Mouse (Mus musculus) E14TG2a.4 (cell line): ENCODE results near the gene Chd2.

Experiments used
- H3K27me3 ChIP-seq: 2 replicates; pipeline ENCODE4 v1.6.1; 2014; ENCODE audit warnings: low read length, control low read depth; ENCODE audit not compliant: insufficient read depth
- H3K36me3 ChIP-seq: 2 replicates; pipeline ENCODE4 v1.6.1; 2014; ENCODE audit warnings: low read length, control low read depth; ENCODE audit not compliant: insufficient read depth
- H3K4me1 ChIP-seq: replicated peaks from 2 replicates; pipeline ENCODE4 v1.6.1; 2014; ENCODE audit warnings: low read depth, low read length, control low read depth
- H3K4me3 ChIP-seq: replicated peaks from 2 replicates; pipeline ENCODE4 v1.5.1; 2014; ENCODE audit warnings: mild to moderate bottlenecking, low read length
- H3K9me3 ChIP-seq: 2 replicates; pipeline ENCODE4 v1.6.1; 2014; ENCODE audit warnings: low read length, control low read depth
- CTCF ChIP-seq: conservative IDR thresholded peaks from 2 replicates; pipeline ENCODE4 v1.5.1; 2014; ENCODE audit warnings: low read length
- NANOG ChIP-seq: IDR thresholded peaks from 2 replicates; pipeline ENCODE4 v1.6.1; 2014; ENCODE audit warnings: borderline replicate concordance, low read length, mixed read lengths
- POU5F1 ChIP-seq: IDR thresholded peaks from 2 replicates; pipeline ENCODE4 v1.6.1; 2014; ENCODE audit warnings: low read length, borderline replicate concordance

The Chd2 gene

GRCm38 (mm10) chr7:73551370-73551769 is 9.7 kb upstream of the Chd2 start:
- Histone ChIP-seq H3K9me3 (no peaks in the 10 kb centered on the region), H3K4me1 (peaks cover 55% of the 10 kb centered on the region), H3K36me3 (peaks cover 56% of the 10 kb centered on the region), H3K27me3 (no peaks in the 10 kb centered on the region), H3K4me3 (no peak overlapping the region)
- TF ChIP-seq POU5F1 (no peak), NANOG (no peak), CTCF (no peak)

- no peaks in the 10 kb centered on the region for H3K9me3 ChIP-seq
- peaks cover 72% of the 10 kb centered on the region for H3K36me3 ChIP-seq
- peaks cover 52% of the 10 kb centered on the region for H3K4me1 ChIP-seq
- no peak overlapping the region for H3K4me3 ChIP-seq
- no peak for TF ChIP-seq POU5F1
- TF ChIP-seq CTCF: no peak
- no peak for TF ChIP-seq NANOG
- H3K27me3 ChIP-seq: no peaks in the 10 kb centered on the region
Measured at GRCm38 (mm10) chr7:73548051-73548450, 6.4 kb upstream of the Chd2 start.

DNA sequence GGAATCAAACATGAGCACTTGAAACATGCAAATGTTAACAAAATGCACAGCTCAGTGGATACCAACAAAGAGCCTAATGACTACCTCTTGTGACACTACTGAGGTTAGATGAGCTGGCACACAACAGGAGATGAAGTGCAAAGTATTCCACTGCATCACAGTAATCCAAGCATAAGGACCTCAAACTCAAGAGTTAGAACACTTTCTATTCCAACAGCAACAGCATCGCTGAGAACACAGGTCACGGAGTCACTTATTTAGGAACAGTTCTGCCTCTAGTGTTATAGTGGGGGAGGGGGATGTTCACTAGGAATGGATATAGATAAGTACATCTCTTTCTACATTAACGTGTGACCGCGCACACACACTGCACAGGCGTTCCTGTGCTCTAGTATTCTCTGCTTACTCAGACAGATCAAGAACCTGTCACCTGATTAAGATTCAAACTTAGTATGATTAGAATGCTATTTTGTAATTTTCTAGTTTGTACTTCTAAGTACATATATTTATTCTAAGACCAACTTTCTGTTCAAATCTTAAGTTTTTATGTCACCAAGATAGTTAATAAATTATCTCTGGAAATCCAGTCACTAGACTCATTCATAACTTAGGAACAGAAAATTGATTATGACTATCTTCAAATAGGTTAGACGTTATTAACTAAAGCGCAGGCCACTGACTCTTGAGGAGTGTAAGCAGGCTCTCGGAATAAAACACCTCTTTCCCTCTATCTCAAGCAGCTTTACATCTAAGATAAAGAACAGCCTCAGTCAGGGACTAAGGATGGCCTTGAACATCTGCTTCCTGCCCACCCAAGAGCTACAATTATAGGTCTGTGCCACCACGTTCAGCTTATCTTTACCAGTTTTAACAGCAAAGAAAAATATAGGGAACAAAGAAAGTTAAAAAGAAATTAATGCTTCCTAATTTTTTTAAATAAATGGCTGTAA is 5.2 kb upstream of the Chd2 start:
- Histone ChIP-seq H3K4me1 (peaks cover 41% of the 10 kb centered on the region), H3K27me3 (no peaks in the 10 kb centered on the region), H3K9me3 (no peaks in the 10 kb centered on the region), H3K36me3 (peaks cover 63% of the 10 kb centered on the region), H3K4me3 (no peak overlapping the region)
- TF ChIP-seq POU5F1 (no peak), CTCF (no peak)

- Histone ChIP-seq H3K4me1 (peaks cover 34% of the 10 kb centered on the region), H3K27me3 (no peaks in the 10 kb centered on the region), H3K9me3 (no peaks in the 10 kb centered on the region), H3K36me3 (peaks cover 50% of the 10 kb centered on the region), H3K4me3 (no peak overlapping the region)
- TF ChIP-seq NANOG: no peak
- no peak for TF ChIP-seq POU5F1
- no peak for TF ChIP-seq CTCF
Measured at GRCm38 (mm10) chr7:73545004-73545403, 3.4 kb upstream of the Chd2 start.

DNA sequence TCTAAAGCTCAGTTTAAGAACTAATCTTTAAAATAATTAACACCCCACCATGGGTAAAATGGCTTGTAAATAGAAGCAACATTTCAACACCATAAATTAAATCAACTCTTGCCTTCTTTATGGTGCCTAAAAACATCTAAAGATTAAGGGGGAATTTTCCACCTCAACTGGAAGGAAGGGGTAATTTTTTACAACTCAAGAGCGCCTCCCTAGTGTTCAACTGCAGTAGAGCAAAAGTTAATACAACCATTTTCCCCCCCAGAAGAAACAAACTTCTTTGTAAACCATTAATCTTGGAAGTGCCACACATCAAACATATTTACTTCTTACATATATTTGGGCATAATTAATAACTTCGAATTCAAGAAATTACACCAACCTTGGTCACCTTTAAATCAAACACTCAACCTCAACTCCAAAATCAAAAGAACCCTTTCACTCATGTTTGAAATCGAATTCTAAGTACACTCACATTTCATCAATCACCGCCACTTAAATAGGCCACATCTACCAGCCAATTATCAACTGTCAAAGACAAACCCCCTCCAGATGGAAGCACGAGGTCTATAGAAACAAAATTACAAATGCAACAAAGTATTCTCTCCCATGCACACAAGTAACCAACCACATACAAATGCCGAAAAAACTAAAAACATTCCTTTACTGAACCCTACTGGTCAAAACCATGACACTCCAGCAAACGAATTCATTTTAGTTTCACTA is 662 bp upstream of the Chd2 start:
- peak overlapping the region; percentile 82 for H3K4me3 ChIP-seq
- peaks cover 30% of the 10 kb centered on the region for H3K36me3 ChIP-seq
- H3K27me3 ChIP-seq: no peaks in the 10 kb centered on the region

DNA sequence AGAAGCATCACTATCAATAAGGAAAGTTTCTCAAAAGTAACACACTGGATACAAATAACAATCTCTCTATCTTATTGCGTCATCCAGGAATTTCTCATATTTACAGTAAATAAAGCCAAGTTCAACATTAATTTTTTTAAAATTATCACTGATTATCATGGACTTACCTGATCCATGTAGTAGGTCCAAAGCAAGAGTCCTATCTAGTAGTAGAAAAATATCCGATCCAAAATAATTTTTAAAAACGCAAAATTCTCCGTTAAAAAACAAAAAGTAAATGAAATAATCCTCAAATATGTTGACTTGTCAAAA is 595 bp downstream of the Chd2 start:
- Histone ChIP-seq H3K9me3 (no peaks in the 10 kb centered on the region), H3K4me1 (peaks cover 16% of the 10 kb centered on the region), H3K27me3 (no peaks in the 10 kb centered on the region), H3K4me3 (peak overlapping the region; percentile 82), H3K36me3 (peaks cover 23% of the 10 kb centered on the region)
- TF ChIP-seq NANOG (no peak), CTCF (no peak), POU5F1 (no peak)

More for the DNA sequence above, 662 bp upstream of the Chd2 start:
- TF ChIP-seq CTCF (peak; percentile 44), POU5F1 (no peak), NANOG (no peak)
- Histone ChIP-seq H3K4me1 (peaks cover 19% of the 10 kb centered on the region), H3K9me3 (no peaks in the 10 kb centered on the region)

GRCm38 (mm10) chr7:73540202-73541078 is 1.2 kb downstream of the Chd2 start:
- H3K27me3 ChIP-seq: no peaks in the 10 kb centered on the region
- H3K4me3 ChIP-seq: peak overlapping the region; percentile 82
- peaks cover 19% of the 10 kb centered on the region for H3K36me3 ChIP-seq
- H3K4me1 ChIP-seq: peaks cover 22% of the 10 kb centered on the region
- H3K9me3 ChIP-seq: no peaks in the 10 kb centered on the region
- TF ChIP-seq POU5F1: no peak
- no peak for TF ChIP-seq NANOG
- no peak for TF ChIP-seq CTCF

- Histone ChIP-seq H3K4me1 (peaks cover 28% of the 10 kb centered on the region), H3K9me3 (no peaks in the 10 kb centered on the region), H3K36me3 (peaks cover 13% of the 10 kb centered on the region), H3K4me3 (peak overlapping the region; percentile 82), H3K27me3 (no peaks in the 10 kb centered on the region)
- peak; percentile 83; the same call in 1 of the 2 replicates for TF ChIP-seq POU5F1
- no peak for TF ChIP-seq CTCF
Measured at GRCm38 (mm10) chr7:73539116-73539682, 2.4 kb downstream of the Chd2 start.
